Mouse (Mus musculus) lung, postnatal 0 days (tissue): ENCODE data around the gene Csrnp3.

Source experiments
- CTCF ChIP-seq: IDR thresholded peaks from 2 replicates; pipeline ENCODE4 v1.5.1; 2016; ENCODE audit warnings: antibody characterized with exemption, mild to moderate bottlenecking
- EP300 ChIP-seq: IDR thresholded peaks from 2 replicates; pipeline ENCODE4 v1.6.1; 2016; ENCODE audit warnings: antibody characterized with exemption, mild to moderate bottlenecking, control low read depth

DNA sequence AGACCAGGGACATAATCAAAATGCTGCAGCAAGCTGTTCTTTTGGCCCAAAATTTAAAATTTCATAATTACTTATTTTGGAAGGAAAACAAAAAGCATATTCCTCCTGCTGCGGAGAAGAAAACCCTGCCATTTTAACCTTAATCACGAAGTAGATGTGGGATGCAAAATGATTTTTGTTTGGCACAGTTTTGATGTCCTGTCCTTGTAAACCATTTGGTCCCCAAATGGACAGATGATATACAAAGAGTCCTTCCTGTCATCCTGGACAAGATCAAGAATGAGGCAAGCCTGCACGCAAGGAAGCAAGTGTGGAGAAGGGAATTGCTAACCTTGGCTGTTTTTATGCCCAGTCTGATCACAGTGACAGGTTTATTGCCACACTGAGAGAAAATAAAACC, 46.0 kb downstream of the Csrnp3 start:
- TF ChIP-seq CTCF (no peak), EP300 (no peak)
